Comparison of ENCODE assay signal across 10 mouse cellular contexts in the genomic region with DNA sequence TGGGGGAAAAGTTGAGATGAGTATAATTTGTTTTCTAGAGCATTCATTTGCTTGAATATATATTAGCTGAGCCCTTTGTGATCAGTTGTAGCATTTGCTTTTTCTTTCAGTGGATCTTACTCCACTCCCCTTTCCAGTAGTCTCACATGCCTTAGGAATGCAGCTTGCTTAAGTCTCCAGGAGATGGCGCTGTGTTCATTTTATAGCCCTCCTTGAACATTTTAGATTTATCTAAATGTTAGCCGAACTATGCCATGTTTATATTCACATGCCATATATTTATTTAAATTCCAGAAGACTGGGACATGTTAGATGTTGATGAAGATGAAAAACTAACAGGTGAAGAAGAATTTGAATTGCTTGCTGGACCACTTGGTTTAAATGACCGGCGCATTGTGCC. TPM values are rescaled to one million over a fixed set of nuclear protein-coding genes. Genes with fewer than 3 reads are reported as not detected.
DNase-seq lines count a peak whose midpoint lies in the region; ATAC-seq and TF ChIP-seq lines count a peak whose summit lies in the region.
"Had no signal": no experiment of that assay in that cellular context is flagged by ENCODE, and none has a peak within 500 bp of the region (broad histone marks: within the 10 kb centered on the region; RNA-seq: fewer than 3 reads in every experiment).

No protein-coding gene starts in this region.

- peaks cover 55% of the 10 kb centered on the region for H3K36me3 ChIP-seq in intestine, postnatal 0 days (ENCODE audit: control insufficient read depth, insufficient read depth)
- H3K36me3 ChIP-seq in intestine, embryonic 15.5 days = peaks cover 15% of the 10 kb centered on the region

- H3K4me1 ChIP-seq in intestine, postnatal 0 days (replicated peaks; ENCODE audit: control insufficient read depth, insufficient read depth, low read length) = no peaks in the 10 kb centered on the region
- no peaks in the 10 kb centered on the region for H3K4me1 ChIP-seq in intestine, embryonic 15.5 days (replicated peaks)
- no peaks in the 10 kb centered on the region for H3K4me1 ChIP-seq in cerebellum, adult 2 months (ENCODE audit: control insufficient read depth, insufficient read depth, low read length)

- no peak for TF ChIP-seq POLR2A in cerebellum, adult 2 months (IDR thresholded peaks at IDR 0.05; ENCODE audit: borderline replicate concordance, insufficient read depth, low read length)

- no peak for ATAC-seq in intestine, postnatal 0 days
- ATAC-seq in intestine, embryonic 15.5 days = no peak

- 57% methylated on average over 4 of the region's 4 CpGs for WGBS in intestine, postnatal 0 days
- WGBS in intestine, embryonic 15.5 days = 54% methylated on average over 4 of the region's 4 CpGs
- WGBS in cerebellum, adult 2 months = 53% methylated on average over 4 of the region's 4 CpGs

- peak; percentile 15 for DNase-seq in urinary bladder, postnatal 25 days (ENCODE audit: low spot score)
- no peak for DNase-seq in urinary bladder, postnatal 36 days (ENCODE audit: low spot score in 2 of 2)
- DNase-seq in cerebellum, adult 2 months = peak in 1 of 2 experiments; percentile 36
- peak; percentile 37 for DNase-seq in lung, postnatal 14 days
- DNase-seq in right cerebral cortex, postnatal 36 days (ENCODE audit: low spot score in 2 of 2) = no peak
- DNase-seq in left cerebral cortex, postnatal 36 days (ENCODE audit: low spot score in 2 of 2) = no peak

- no peaks in the 10 kb centered on the region for H3K27me3 ChIP-seq in intestine, postnatal 0 days (replicated peaks; ENCODE audit: control insufficient read depth, insufficient read depth, low read length)
- H3K27me3 ChIP-seq in intestine, embryonic 15.5 days (replicated peaks) = no peaks in the 10 kb centered on the region
- H3K27me3 ChIP-seq in cerebellum, adult 2 months (ENCODE audit: control insufficient read depth, insufficient read depth, low read length) = no peaks in the 10 kb centered on the region

- no peak overlapping the region for H3K27ac ChIP-seq in intestine, postnatal 0 days (ENCODE audit: low read depth, low read length)
- H3K27ac ChIP-seq in intestine, embryonic 15.5 days = no peak overlapping the region
- no peak overlapping the region for H3K27ac ChIP-seq in cerebellum, adult 2 months (ENCODE audit: insufficient read depth, low read length)
- H3K27ac ChIP-seq: macrophage had no signal

- no peaks in the 10 kb centered on the region for H3K9me3 ChIP-seq in intestine, postnatal 0 days (ENCODE audit: control insufficient read depth)
- H3K9me3 ChIP-seq in intestine, embryonic 15.5 days = no peaks in the 10 kb centered on the region

- no peak overlapping the region for H3K9ac ChIP-seq in intestine, postnatal 0 days (ENCODE audit: low read depth, low read length)
- no peak overlapping the region for H3K9ac ChIP-seq in intestine, embryonic 15.5 days

- intact Hi-C loops in left cerebral cortex, postnatal 36 days (cut with DNase I) = loop anchor here (10.0 kb wide), 1 partner anchor 70 kb away; no protein-coding TSS in a partner anchor

- no peak overlapping the region for H3K4me3 ChIP-seq in intestine, postnatal 0 days (ENCODE audit: low read depth, low read length)
- H3K4me3 ChIP-seq in intestine, embryonic 15.5 days (replicated peaks) = no peak overlapping the region
- no peak overlapping the region for H3K4me3 ChIP-seq in cerebellum, adult 2 months (replicated peaks; ENCODE audit: insufficient read depth, low read depth, low read length)
- H3K4me3 ChIP-seq: erythroblast, embryonic 14.5 days had no signal

- H3K4me2 ChIP-seq in intestine, postnatal 0 days (replicated peaks; ENCODE audit: low read depth) = no peak overlapping the region
- no peak overlapping the region for H3K4me2 ChIP-seq in intestine, embryonic 15.5 days (replicated peaks)

- TF ChIP-seq CTCF in intestine, postnatal 0 days (IDR thresholded peaks at IDR 0.05; ENCODE audit: low read depth) = peak; percentile 77
- TF ChIP-seq CTCF in cerebellum, adult 2 months (IDR thresholded peaks at IDR 0.05; ENCODE audit: borderline replicate concordance, insufficient read depth, low read depth, low read length) = peak; percentile 10; the same call in 1 of the 2 replicates

RNA-seq across cellular contexts. Expression of a gene that starts 49.3 kb away (rescaled TPM):
- polyA plus RNA-seq in intestine, postnatal 0 days (2015; fragmentation: Nextera tagmentation; extraction: Ambion mirVana) = 12.9 and 15.4 TPM in 2 replicates
- polyA plus RNA-seq in intestine, embryonic 15.5 days (2015; fragmentation: Nextera tagmentation; extraction: Ambion mirVana) = 12.8 and 12.9 TPM in 2 replicates
- 3.2 and 3.4 TPM in 2 replicates for polyA plus RNA-seq in cerebellum, adult 2 months (2012; rRNA removed)
- under 1 TPM; 0.35 to 0.52 TPM for total RNA-seq in left cerebral cortex, postnatal 36 days (2021)
- polyA plus RNA-seq: macrophage had no signal

Comparison
In these comparisons a context has a peak if more than half of its experiments do, and no peak if none do; other contexts are left out.
1. DNase-seq: peak in urinary bladder, postnatal 25 days (single experiment) and lung, postnatal 14 days (single experiment); none in urinary bladder, postnatal 36 days (0 of 2), right cerebral cortex, postnatal 36 days (0 of 2) and left cerebral cortex, postnatal 36 days (0 of 2).